Comparison of ENCODE assay signal across 17 mouse cellular contexts in genomic region chrX:134582270-134582669, GRCm38 (mm10). TPM values are rescaled to one million over a fixed set of nuclear protein-coding genes. Genes with fewer than 3 reads are reported as not detected.
A peak's percentile ranks its signal among the peaks of the same experiment; 100 is the strongest.
DNase-seq lines count a peak whose midpoint lies in the region; ATAC-seq and TF ChIP-seq lines count a peak whose summit lies in the region.
"Had no signal": no experiment of that assay in that cellular context is flagged by ENCODE, and none has a peak within 500 bp of the region (broad histone marks: within the 10 kb centered on the region; RNA-seq: fewer than 3 reads in every experiment).

No protein-coding gene starts in this region.

- ATAC-seq in G1E (ENCODE audit: extremely low read depth, insufficient number of reproducible peaks, low FRiP score, poor library complexity, severe bottlenecking): no peak
- ATAC-seq in liver, postnatal 0 days: no peak
- ATAC-seq: forebrain, embryonic 14.5 days; inflammation-experienced regulatory T-cells, adult 6 months had no signal

- H3K9ac ChIP-seq in liver, postnatal 0 days (replicated peaks): peak overlapping the region; percentile 58

- H3K36me3 ChIP-seq in G1E (replicated peaks): peaks cover 16% of the 10 kb centered on the region
- H3K36me3 ChIP-seq in liver, postnatal 0 days (replicated peaks; ENCODE audit: insufficient read depth, low read length): no peaks in the 10 kb centered on the region

- peak overlapping the region; percentile 65 for H3K4me2 ChIP-seq in liver, postnatal 0 days (ENCODE audit: low read depth, low read length)

- 52% methylated on average over 11 of the region's 11 CpGs for WGBS in liver, postnatal 0 days (ENCODE audit: insufficient replicate concordance)

- peak overlapping the region; percentile 30 for H3K4me3 ChIP-seq in gastrocnemius, adult 2 months
- H3K4me3 ChIP-seq in G1E (ENCODE audit: low read depth, low read length): peak overlapping the region; percentile 73
- H3K4me3 ChIP-seq in liver, postnatal 0 days (ENCODE audit: low read depth, low read length): peak overlapping the region; percentile 45
- H3K4me3 ChIP-seq: heart, adult 2 months had no signal

- TF ChIP-seq EP300 in liver, postnatal 0 days (IDR thresholded peaks at IDR 0.05; ENCODE audit: low read depth): no peak

- no peaks in the 10 kb centered on the region for H3K9me3 ChIP-seq in G1E (replicated peaks)
- H3K9me3 ChIP-seq in liver, postnatal 0 days (ENCODE audit: low read length): no peaks in the 10 kb centered on the region

- intact Hi-C loops in gastrocnemius, adult 2 months (cut with DNase I): loop anchor here (10.0 kb wide), 1 partner anchor 423 kb away; the partner anchor contains the start of gene Zmat1

- peaks cover 45% of the 10 kb centered on the region for H3K4me1 ChIP-seq in G1E (ENCODE audit: insufficient read depth, low read depth, low read length)
- H3K4me1 ChIP-seq in liver, postnatal 0 days (ENCODE audit: insufficient read depth): no peaks in the 10 kb centered on the region

- no peak overlapping the region for H3K27ac ChIP-seq in gastrocnemius, adult 2 months
- peak overlapping the region; percentile 66 for H3K27ac ChIP-seq in liver, postnatal 0 days (ENCODE audit: low read depth)
- H3K27ac ChIP-seq: heart, adult 2 months; stomach, postnatal 0 days had no signal

- H3K27me3 ChIP-seq in G1E (ENCODE audit: insufficient read depth, low read length): no peaks in the 10 kb centered on the region
- H3K27me3 ChIP-seq in liver, postnatal 0 days (ENCODE audit: insufficient read depth, low read length): no peaks in the 10 kb centered on the region

- DNase-seq in gastrocnemius, adult 2 months: no peak
- DNase-seq in gastrocnemius, postnatal 4 days (ENCODE audit: low spot score in 2 of 2): no peak
- no peak for DNase-seq in G1E (ENCODE audit: low spot score)
- DNase-seq in liver: peak; percentile 54
- no peak for DNase-seq in liver, postnatal 0 days
- no peak for DNase-seq in thymus, adult 18-20 months
- no peak for DNase-seq in gastrocnemius, postnatal 25 days
- DNase-seq in MN1 (ENCODE audit: low spot score): no peak
- DNase-seq: cerebellum, postnatal 10 days; kidney, adult 9 months; kidney, postnatal 36 days; layer of hippocampus, adult 9-11 months; midbrain, embryonic 14.5 days had no signal

- TF ChIP-seq CTCF in gastrocnemius, adult 2 months (IDR thresholded peaks at IDR 0.05): no peak
- TF ChIP-seq CTCF in G1E (IDR thresholded peaks at IDR 0.05; ENCODE audit: low read depth, low read length): no peak
- no peak for TF ChIP-seq CTCF in liver, postnatal 0 days (IDR thresholded peaks at IDR 0.05; ENCODE audit: low read depth)

RNA-seq across cellular contexts. Expression of gene Btk, which starts 1.1 kb away (rescaled TPM):
- total RNA-seq in gastrocnemius, adult 2 months (2021): under 1 TPM; 0.22 to 0.23 TPM
- total RNA-seq in gastrocnemius, postnatal 4 days (2021): 1 to 10 TPM; 1.6 to 2.0 TPM
- total RNA-seq in G1E (2014; fragmentation: Nextera tagmentation) (46.2 and 48.8 TPM in 2 replicates), G1E (2017) (43.5 and 62.8 TPM in 2 replicates)
- polyA plus RNA-seq in G1E (2012): 4.9 and 10.9 TPM in 2 replicates
- polyA plus RNA-seq in liver, postnatal 0 days (2015; fragmentation: Nextera tagmentation; extraction: Ambion mirVana): 10.9 and 11.9 TPM in 2 replicates
- total RNA-seq in gastrocnemius, postnatal 25 days (2021): under 1 TPM; 0.59 to 0.67 TPM

RNA-seq across cellular contexts. Expression of gene Rpl36a, which starts 3.2 kb away (rescaled TPM):
- total RNA-seq in gastrocnemius, adult 2 months (2021): 100 to 1,000 TPM in 1 of 2 experiments, 10 to 100 TPM in 1; 93.2 to 124 TPM
- total RNA-seq in gastrocnemius, postnatal 4 days (2021): 100 to 1,000 TPM; 345 to 347 TPM
- total RNA-seq in G1E (2014; fragmentation: Nextera tagmentation) (580 and 621 TPM in 2 replicates), G1E (2017) (2,759 and 2,840 TPM in 2 replicates)
- polyA plus RNA-seq in G1E (2012): 125 and 151 TPM in 2 replicates
- polyA plus RNA-seq in liver, postnatal 0 days (2015; fragmentation: Nextera tagmentation; extraction: Ambion mirVana): 306 and 323 TPM in 2 replicates
- 100 to 1,000 TPM in 1 of 2 experiments, 10 to 100 TPM in 1; 87.8 to 120 TPM for total RNA-seq in gastrocnemius, postnatal 25 days (2021)

RNA-seq across cellular contexts. Expression of gene Gla, which starts 18.7 kb away (rescaled TPM):
- 1 to 10 TPM; 1.6 to 1.8 TPM for total RNA-seq in gastrocnemius, adult 2 months (2021)
- total RNA-seq in gastrocnemius, postnatal 4 days (2021): 1 to 10 TPM; 2.4 to 2.9 TPM
- total RNA-seq in G1E (2014; fragmentation: Nextera tagmentation) (10.7 and 11.7 TPM in 2 replicates), G1E (2017) (12.8 and 16.0 TPM in 2 replicates)
- 0.24 and 0.34 TPM in 2 replicates for polyA plus RNA-seq in G1E (2012)
- 2.8 and 3.2 TPM in 2 replicates for polyA plus RNA-seq in liver, postnatal 0 days (2015; fragmentation: Nextera tagmentation; extraction: Ambion mirVana)
- total RNA-seq in gastrocnemius, postnatal 25 days (2021): 1 to 10 TPM; 1.4 to 2.1 TPM

RNA-seq across cellular contexts. Expression of gene Hnrnph2, which starts 18.7 kb away (rescaled TPM):
- 10 to 100 TPM; 51.6 to 52.9 TPM for total RNA-seq in gastrocnemius, adult 2 months (2021)
- 10 to 100 TPM; 75.2 to 82.0 TPM for total RNA-seq in gastrocnemius, postnatal 4 days (2021)
- total RNA-seq in G1E (2014; fragmentation: Nextera tagmentation) (73.1 and 89.1 TPM in 2 replicates), G1E (2017) (180 and 195 TPM in 2 replicates)
- polyA plus RNA-seq in G1E (2012): 13.1 and 21.1 TPM in 2 replicates
- 50.6 and 55.7 TPM in 2 replicates for polyA plus RNA-seq in liver, postnatal 0 days (2015; fragmentation: Nextera tagmentation; extraction: Ambion mirVana)
- total RNA-seq in gastrocnemius, postnatal 25 days (2021): 10 to 100 TPM; 47.6 to 49.5 TPM

RNA-seq across cellular contexts. Expression of gene Timm8a1, which starts 40.6 kb away (rescaled TPM):
- 10 to 100 TPM in 1 of 2 experiments, 1 to 10 TPM in 1; 8.8 to 17.0 TPM for total RNA-seq in gastrocnemius, adult 2 months (2021)
- total RNA-seq in gastrocnemius, postnatal 4 days (2021): 10 to 100 TPM; 17.1 to 18.1 TPM
- total RNA-seq in G1E (2014; fragmentation: Nextera tagmentation) (28.7 and 31.9 TPM in 2 replicates), G1E (2017) (176 and 206 TPM in 2 replicates)
- 4.8 and 6.5 TPM in 2 replicates for polyA plus RNA-seq in G1E (2012)
- polyA plus RNA-seq in liver, postnatal 0 days (2015; fragmentation: Nextera tagmentation; extraction: Ambion mirVana): 106 and 115 TPM in 2 replicates
- 10 to 100 TPM; 15.9 to 16.2 TPM for total RNA-seq in gastrocnemius, postnatal 25 days (2021)

Comparison
In these comparisons a context has a peak if more than half of its experiments do, and no peak if none do; other contexts are left out.
1. RNA of gene Btk, which starts 1.1 kb away (total RNA-seq): 43.5 to 62.8 TPM in G1E; 1.6 to 2.0 TPM in gastrocnemius, postnatal 4 days, 0.59 to 0.67 TPM in gastrocnemius, postnatal 25 days and 0.22 to 0.23 TPM in gastrocnemius, adult 2 months; every median in the first group is over 10 times any median in the second.
2. Peak in every context shown above with its lines, with median percentiles within 50 percentile points of each other: H3K4me3 ChIP-seq.